Mouse (Mus musculus): ENCODE data around the gene H2-M10.2. TPM values are rescaled to one million over a fixed set of nuclear protein-coding genes. Genes with fewer than 3 reads are reported as not detected.
"Not testable (repeated sequence)": the region's sequence is repeated elsewhere in the genome, so short reads cannot be mapped to it uniquely, and the experiment has no call there.

Gene H2-M10.2
- polyA plus RNA-seq, 1 experiment from 2014 or later: 0.19 TPM

DNA sequence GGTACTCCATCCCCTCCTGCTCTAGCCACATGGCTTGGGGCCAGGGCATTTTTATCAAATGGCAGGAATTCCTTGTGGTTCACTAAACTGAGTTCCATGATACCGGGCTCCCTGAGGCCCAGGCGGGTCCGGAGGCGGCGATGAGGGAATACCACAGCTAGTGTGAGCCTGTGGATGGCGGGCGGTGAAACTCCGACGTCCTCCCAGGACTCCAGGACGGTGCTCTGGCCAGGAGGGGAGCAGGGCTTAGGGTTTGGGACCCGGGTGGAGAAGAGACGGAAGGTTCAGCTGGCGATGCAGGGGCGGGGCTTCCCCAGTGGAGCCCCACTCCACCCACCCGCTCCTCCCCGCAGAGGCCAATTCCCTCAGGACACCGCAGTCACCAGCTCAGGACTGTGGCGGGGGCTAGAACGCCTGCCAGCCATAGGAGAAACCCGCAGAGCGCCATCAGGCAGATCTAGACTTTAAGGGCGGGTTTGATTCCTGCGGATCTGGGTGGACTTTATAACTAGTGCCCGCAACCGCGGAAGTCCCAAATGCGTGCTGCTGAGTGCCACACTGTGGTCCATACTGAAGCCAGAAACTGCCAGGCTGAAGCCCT, 48.9 kb downstream of the H2-M10.2 start:
- peak; percentile 46; the same call in 1 of the 2 replicates for ATAC-seq (ENCODE audit: low FRiP score, low TSS enrichment)
- Histone ChIP-seq H3K4me1 (ENCODE audit: control insufficient read depth, insufficient read depth, low read length) (peaks cover 6% of the 10 kb centered on the region; the same call in 1 of the 2 replicates), H3K9ac (ENCODE audit: low read depth, low read length) (peak overlapping the region; percentile 24; the same call in 1 of the 2 replicates), H3K4me3 (ENCODE audit: low read length) (peak overlapping the region; percentile 33), H3K4me2 (replicated peaks; ENCODE audit: low read depth, low read length) (peak overlapping the region; percentile 51), H3K27me3 (ENCODE audit: control insufficient read depth, insufficient read depth, low read length) (peaks cover 65% of the 10 kb centered on the region), H3K9me3 (ENCODE audit: control insufficient read depth, low read length) (no peaks in the 10 kb centered on the region), H3K27ac (ENCODE audit: low read depth, low read length) (no peak overlapping the region), H3K36me3 (ENCODE audit: control insufficient read depth, insufficient read depth, low read length) (no peaks in the 10 kb centered on the region)
- 4% methylated on average over 27 of the region's 27 CpGs for WGBS

DNA sequence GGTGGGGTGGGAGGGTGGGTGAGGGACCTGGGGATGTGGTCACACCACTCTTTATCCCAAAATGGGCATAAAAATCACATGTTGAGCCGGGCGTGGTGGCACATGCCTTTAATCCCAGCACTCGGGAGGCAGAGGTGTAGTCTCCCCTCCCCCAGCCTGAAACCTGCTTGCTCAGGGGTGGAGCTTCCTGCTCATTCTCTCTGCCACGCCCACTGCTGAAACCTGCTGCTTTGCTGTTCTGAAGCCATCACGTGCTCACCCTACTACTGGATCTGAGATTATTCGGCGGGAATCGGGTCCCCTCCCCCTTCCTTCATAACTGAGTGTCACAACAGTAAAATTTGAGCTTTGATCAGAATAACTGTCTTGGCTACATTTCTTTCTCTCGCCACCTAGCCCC, 51.0 kb downstream of the H2-M10.2 start:
- H3K27ac ChIP-seq (ENCODE audit: low read depth, low read length); H3K4me3 ChIP-seq (ENCODE audit: low read length); H3K9ac ChIP-seq (ENCODE audit: low read depth, low read length); H3K36me3 ChIP-seq (ENCODE audit: control insufficient read depth, insufficient read depth, low read length); H3K4me1 ChIP-seq (ENCODE audit: control insufficient read depth, insufficient read depth, low read length); ATAC-seq (ENCODE audit: low FRiP score, low TSS enrichment); H3K9me3 ChIP-seq (ENCODE audit: control insufficient read depth, low read length); H3K4me2 ChIP-seq (replicated peaks; ENCODE audit: low read depth, low read length): not testable (repeated sequence)
- WGBS: 32% methylated on average over 8 of the region's 9 CpGs
- peaks cover 68% of the 10 kb centered on the region for H3K27me3 ChIP-seq (ENCODE audit: control insufficient read depth, insufficient read depth, low read length)

Other genes starting within 250 kb of the H2-M10.2 start
- 11.2 and 12.0 TPM in 2 replicates for gene H2-T22, start 243.7 kb downstream of the H2-M10.2 start, polyA plus RNA-seq (2014; fragmentation: Nextera tagmentation; extraction: Ambion mirVana)
- not detected in 2 replicates for gene Gm6034, start 243.5 kb downstream of the H2-M10.2 start, polyA plus RNA-seq (2014; fragmentation: Nextera tagmentation; extraction: Ambion mirVana)
- gene Gm11127, start 228.1 kb downstream of the H2-M10.2 start, polyA plus RNA-seq (2014; fragmentation: Nextera tagmentation; extraction: Ambion mirVana): not detected in 2 replicates
- not detected in 2 replicates for gene Gm19684, start 164.8 kb downstream of the H2-M10.2 start, polyA plus RNA-seq (2014; fragmentation: Nextera tagmentation; extraction: Ambion mirVana)
- gene Gm7030, start 157.1 kb downstream of the H2-M10.2 start, polyA plus RNA-seq (2014; fragmentation: Nextera tagmentation; extraction: Ambion mirVana): not detected in 2 replicates
- gene Gm8909, start 118.0 kb downstream of the H2-M10.2 start, polyA plus RNA-seq (2014; fragmentation: Nextera tagmentation; extraction: Ambion mirVana): not detected in 2 replicates
- gene H2-T3, start 96.2 kb downstream of the H2-M10.2 start, polyA plus RNA-seq (2014; fragmentation: Nextera tagmentation; extraction: Ambion mirVana): not detected in 2 replicates
- gene Rpp21, start 28.4 kb downstream of the H2-M10.2 start, polyA plus RNA-seq (2014; fragmentation: Nextera tagmentation; extraction: Ambion mirVana): 120 and 163 TPM in 2 replicates
- 11.5 and 16.7 TPM in 2 replicates for gene Trim39, start 14.2 kb downstream of the H2-M10.2 start, polyA plus RNA-seq (2014; fragmentation: Nextera tagmentation; extraction: Ambion mirVana)
- not detected in 2 replicates for gene H2-M10.1, start 39.7 kb upstream of the H2-M10.2 start, polyA plus RNA-seq (2014; fragmentation: Nextera tagmentation; extraction: Ambion mirVana)
- not detected in 2 replicates for gene H2-M10.3, start 81.9 kb upstream of the H2-M10.2 start, polyA plus RNA-seq (2014; fragmentation: Nextera tagmentation; extraction: Ambion mirVana)
- gene H2-M10.4, start 175.8 kb upstream of the H2-M10.2 start, polyA plus RNA-seq (2014; fragmentation: Nextera tagmentation; extraction: Ambion mirVana): not detected in 2 replicates

Measured in kidney, embryonic 14.5 days (tissue).